Mouse (Mus musculus): ENCODE data around the gene Gm28048.

DNA sequence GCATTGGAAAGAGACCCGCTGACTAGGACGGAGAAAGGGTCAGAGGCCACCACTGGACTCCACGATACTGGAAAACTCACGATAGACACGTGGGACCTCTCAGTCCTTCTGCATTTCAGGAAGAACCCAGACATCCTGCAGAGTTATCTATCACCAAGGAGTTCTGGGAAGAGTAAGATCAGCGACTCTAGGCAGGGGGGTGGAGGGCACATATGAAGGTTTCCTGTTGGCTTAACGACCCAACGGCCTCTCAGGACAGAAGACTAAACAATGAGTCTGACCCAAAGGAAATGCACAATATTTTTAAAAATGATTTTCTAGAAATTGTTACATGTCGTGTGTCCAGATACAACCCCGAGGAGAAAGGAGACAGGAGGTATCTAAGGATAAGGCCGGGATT, 150.0 kb downstream of the Gm28048 start:
- no peak for TF ChIP-seq POLR2A (IDR thresholded peaks at IDR 0.05; ENCODE audit: borderline replicate concordance, extremely low read depth, insufficient read depth, insufficient read length, poor library complexity, severe bottlenecking)
- TF ChIP-seq CTCF (IDR thresholded peaks at IDR 0.05; ENCODE audit: borderline replicate concordance, extremely low read depth, insufficient read depth, insufficient read length) = no peak
